Mouse (Mus musculus) kidney, postnatal 10 days (tissue): ENCODE results near the gene Fes.

Experiments used
- DNase-seq: peaks from one replicate; pipeline ENCODE4 v3.0.0; 2021; ENCODE audit warnings: mixed read lengths

Gene Fes

DNA sequence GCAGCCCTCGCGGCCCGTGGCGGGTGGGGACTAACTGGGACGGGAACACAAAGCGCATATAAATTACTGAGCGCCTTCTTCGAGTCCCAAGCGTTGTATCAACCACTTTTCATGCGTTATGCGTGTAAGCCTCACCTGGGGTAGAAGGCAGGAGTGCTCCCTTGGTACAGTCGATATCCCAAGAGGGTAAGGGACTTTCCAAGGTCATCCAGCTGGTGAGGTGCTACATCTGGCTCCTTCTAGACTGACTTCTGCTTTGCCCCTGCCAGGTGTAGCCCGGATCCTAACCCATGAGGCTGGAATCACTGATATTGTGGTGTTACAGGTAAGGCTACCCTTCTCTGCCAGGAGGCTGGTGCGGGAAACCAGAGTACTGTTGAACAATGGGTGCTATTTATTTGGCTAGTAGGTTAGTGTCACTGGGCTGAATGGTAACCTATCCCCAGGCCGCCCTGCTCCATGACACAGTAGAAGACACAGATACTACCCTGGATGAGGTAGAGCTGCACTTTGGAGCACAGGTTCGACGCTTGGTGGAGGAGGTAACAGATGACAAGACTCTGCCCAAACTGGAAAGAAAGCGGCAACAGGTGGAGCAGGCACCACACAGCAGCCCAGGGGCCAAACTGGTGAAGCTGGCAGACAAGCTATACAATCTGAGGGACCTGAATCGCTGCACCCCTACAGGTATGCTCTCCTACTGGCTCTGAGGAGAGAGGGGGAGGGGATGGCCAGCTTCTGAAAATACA lies 44.3 kb downstream of the Fes start:
- no peak for DNase-seq

GRCm38 (mm10) chr7:80342858-80343257 lies 44.9 kb downstream of the Fes start, which contains the start of gene Hddc3:
Gene Hddc3 (plus strand): TSS chr7:80343104.
- DNase-seq = peak; percentile 98

DNA sequence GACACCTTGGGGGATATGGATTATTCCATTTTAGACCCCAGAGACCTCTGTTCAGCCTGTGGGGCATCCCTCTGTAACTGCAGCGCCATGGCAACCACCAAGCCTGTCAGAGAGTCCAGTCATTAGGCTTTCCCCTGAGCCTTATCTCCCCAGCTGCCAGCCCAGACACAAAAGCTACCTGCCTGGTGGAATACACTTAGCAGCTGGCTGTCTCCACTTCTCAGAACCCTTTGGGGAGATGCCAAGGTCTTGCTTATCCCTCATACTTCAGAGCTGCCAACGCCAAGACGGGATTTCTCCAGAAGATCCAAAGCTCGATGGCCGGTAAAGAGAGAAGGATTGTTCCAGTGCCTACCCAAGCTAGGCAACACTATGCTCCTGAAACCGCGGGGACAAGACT lies 46.0 kb downstream of the Fes start:
- DNase-seq = no peak

DNA sequence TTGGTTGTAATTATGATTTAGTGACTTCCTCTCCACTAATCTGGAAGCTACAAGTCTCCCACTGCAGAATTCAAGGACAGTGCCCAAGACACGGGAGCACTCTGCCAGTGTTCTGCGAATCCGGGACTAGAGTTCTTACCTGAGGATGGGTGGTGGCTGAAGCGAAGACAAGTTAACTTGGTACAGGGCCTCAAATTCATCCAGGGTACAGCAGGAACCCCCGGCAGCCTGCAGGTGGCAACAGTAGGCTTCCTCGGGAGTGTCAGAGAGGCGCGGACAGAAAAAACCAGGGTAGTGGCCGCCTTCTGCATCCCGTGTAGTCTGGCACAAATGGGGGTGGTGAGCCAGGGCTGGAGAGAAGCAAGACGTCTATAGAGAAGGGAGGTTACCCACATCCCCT lies 47.0 kb downstream of the Fes start, which contains the start of gene Unc45a:
Gene Unc45a (minus strand): TSS at position 213 of the 400 bp plus-strand sequence.
- DNase-seq = peak; percentile 82

DNA sequence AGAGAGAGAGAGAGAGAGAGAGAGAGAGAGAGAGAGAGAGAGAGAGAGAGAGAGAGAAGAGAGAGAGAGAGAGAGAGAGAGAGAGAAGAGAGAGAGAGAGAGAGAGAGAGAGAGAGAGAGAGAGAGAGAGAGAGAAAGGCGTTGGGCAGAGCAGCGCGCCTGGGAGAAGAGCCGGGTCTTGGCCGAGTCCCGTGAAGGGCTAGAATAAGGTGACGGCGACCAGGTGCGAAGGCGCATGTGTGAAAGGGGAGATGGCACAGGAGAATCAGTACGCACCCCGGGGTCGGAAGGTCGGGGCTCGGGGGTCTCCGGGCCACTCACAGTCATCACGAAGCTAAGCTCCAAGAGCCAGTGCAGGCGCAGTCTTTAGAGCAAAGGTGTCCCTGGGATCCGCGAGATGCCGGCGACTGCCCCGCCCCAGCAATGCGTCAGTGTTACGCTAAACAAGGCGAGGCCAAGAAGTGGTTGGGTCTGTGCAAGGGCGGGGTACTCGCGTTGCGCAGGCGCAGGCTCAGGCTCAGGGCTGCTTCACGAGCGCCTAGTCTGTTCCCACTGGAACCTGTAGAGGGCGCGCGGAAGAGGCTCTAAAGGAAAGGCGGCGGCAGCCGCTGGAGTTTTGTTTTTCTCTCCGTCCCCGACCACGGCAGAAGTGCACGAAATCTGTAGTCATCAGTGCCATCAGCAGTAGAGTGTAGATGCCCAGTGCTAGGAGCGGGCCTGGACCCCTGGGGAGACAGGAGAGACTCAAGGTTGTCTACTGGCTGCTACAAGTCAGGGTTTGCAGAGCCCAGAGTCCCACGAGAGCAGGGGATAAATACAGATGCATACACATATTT lies 47.7 kb downstream of the Fes start:
- DNase-seq = peak; percentile 99

DNA sequence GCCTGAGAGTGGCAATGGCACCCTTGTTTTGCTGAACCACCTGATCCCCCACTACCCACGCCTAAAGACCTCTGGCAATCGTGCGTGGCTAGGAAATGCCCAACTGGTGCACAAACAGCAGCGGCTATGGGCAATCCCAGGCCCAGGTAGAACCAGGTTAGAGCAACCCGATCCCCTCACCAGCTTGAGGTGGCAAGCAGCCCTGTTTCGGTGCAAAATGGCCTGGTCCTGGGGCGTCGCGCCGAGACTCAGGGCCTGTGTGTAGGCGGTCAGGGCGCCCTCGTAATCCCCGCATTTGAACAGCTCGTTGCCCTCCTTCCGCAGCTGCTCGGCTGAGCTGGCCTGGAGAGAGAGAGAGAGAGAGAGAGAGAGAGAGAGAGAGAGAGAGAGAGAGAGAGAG lies 48.4 kb downstream of the Fes start:
- peak; percentile 58 for DNase-seq

- DNase-seq = no peak
These were observed 50.8 kb downstream of the Fes start for GRCm38 (mm10) chr7:80336932-80337331.

GRCm38 (mm10) chr7:80334848-80335247 lies 52.9 kb downstream of the Fes start:
- DNase-seq = no peak

GRCm38 (mm10) chr7:80331433-80331832 lies 56.3 kb downstream of the Fes start:
- no peak for DNase-seq

- no peak for DNase-seq
These were observed 57.5 kb downstream of the Fes start for GRCm38 (mm10) chr7:80330278-80330677.
